Mouse (Mus musculus): ENCODE results near the gene Cab39l. TPM values are rescaled to one million over a fixed set of nuclear protein-coding genes. Genes with fewer than 3 reads are reported as not detected.
A peak's percentile ranks its signal among the peaks of the same experiment; 100 is the strongest.

Gene Cab39l
- polyA plus RNA-seq, 1 experiment from 2014 or later = 47.7 TPM

- H3K27me3 ChIP-seq (ENCODE audit: control insufficient read depth, insufficient read depth, low read length) = no peaks in the 10 kb centered on the region
- no peak overlapping the region for H3K27ac ChIP-seq (ENCODE audit: low read depth, low read length)
- H3K4me3 ChIP-seq (ENCODE audit: low read depth, low read length) = no peak overlapping the region
- WGBS = 87% methylated on average over 7 of the region's 7 CpGs
- no peak for ATAC-seq (ENCODE audit: low FRiP score)
- no peak for DNase-seq (ENCODE audit: low spot score)
- H3K36me3 ChIP-seq (ENCODE audit: control insufficient read depth, insufficient read depth, low read length) = no peaks in the 10 kb centered on the region
- H3K9ac ChIP-seq (ENCODE audit: low read depth, low read length) = no peak overlapping the region
- H3K4me1 ChIP-seq (replicated peaks; ENCODE audit: control insufficient read depth, insufficient read depth, low read length) = 0 out of 2 replicates have a peak, but pooled peaks cover 2% of the 10 kb centered on the region
- H3K9me3 ChIP-seq (ENCODE audit: control insufficient read depth, low read length) = no peaks in the 10 kb centered on the region
- H3K4me2 ChIP-seq (replicated peaks; ENCODE audit: low read depth, low read length) = no peak overlapping the region
Observed at GRCm38 (mm10) chr14:59546162-59546880, 105.5 kb downstream of the Cab39l start.

GRCm38 (mm10) chr14:59547530-59547929 is 106.8 kb downstream of the Cab39l start:
- no peaks in the 10 kb centered on the region for H3K36me3 ChIP-seq (ENCODE audit: control insufficient read depth, insufficient read depth, low read length)
- DNase-seq (ENCODE audit: low spot score) (no peak), ATAC-seq (ENCODE audit: low FRiP score) (no peak)
- H3K9me3 ChIP-seq (ENCODE audit: control insufficient read depth, low read length) = no peaks in the 10 kb centered on the region
- no peaks in the 10 kb centered on the region for H3K27me3 ChIP-seq (ENCODE audit: control insufficient read depth, insufficient read depth, low read length)
- no peak overlapping the region for H3K27ac ChIP-seq (ENCODE audit: low read depth, low read length)
- no peak overlapping the region for H3K9ac ChIP-seq (ENCODE audit: low read depth, low read length)
- 48% methylated on average over 5 of the region's 5 CpGs for WGBS
- H3K4me2 ChIP-seq (replicated peaks; ENCODE audit: low read depth, low read length) = no peak overlapping the region
- 0 out of 2 replicates have a peak, but pooled peaks cover 2% of the 10 kb centered on the region for H3K4me1 ChIP-seq (replicated peaks; ENCODE audit: control insufficient read depth, insufficient read depth, low read length)
- no peak overlapping the region for H3K4me3 ChIP-seq (ENCODE audit: low read depth, low read length)

- Histone ChIP-seq H3K4me3 (ENCODE audit: low read depth, low read length) (no peak overlapping the region), H3K9ac (ENCODE audit: low read depth, low read length) (no peak overlapping the region), H3K36me3 (ENCODE audit: control insufficient read depth, insufficient read depth, low read length) (no peaks in the 10 kb centered on the region), H3K4me1 (replicated peaks; ENCODE audit: control insufficient read depth, insufficient read depth, low read length) (0 out of 2 replicates have a peak, but pooled peaks cover 2% of the 10 kb centered on the region), H3K27me3 (ENCODE audit: control insufficient read depth, insufficient read depth, low read length) (no peaks in the 10 kb centered on the region), H3K9me3 (ENCODE audit: control insufficient read depth, low read length) (no peaks in the 10 kb centered on the region), H3K4me2 (replicated peaks; ENCODE audit: low read depth, low read length) (no peak overlapping the region), H3K27ac (ENCODE audit: low read depth, low read length) (no peak overlapping the region)
- WGBS = 72% methylated on average over 2 of the region's 2 CpGs
- DNase-seq (ENCODE audit: low spot score) (no peak), ATAC-seq (ENCODE audit: low FRiP score) (no peak)
Observed at GRCm38 (mm10) chr14:59548532-59548931, 107.8 kb downstream of the Cab39l start.

DNA sequence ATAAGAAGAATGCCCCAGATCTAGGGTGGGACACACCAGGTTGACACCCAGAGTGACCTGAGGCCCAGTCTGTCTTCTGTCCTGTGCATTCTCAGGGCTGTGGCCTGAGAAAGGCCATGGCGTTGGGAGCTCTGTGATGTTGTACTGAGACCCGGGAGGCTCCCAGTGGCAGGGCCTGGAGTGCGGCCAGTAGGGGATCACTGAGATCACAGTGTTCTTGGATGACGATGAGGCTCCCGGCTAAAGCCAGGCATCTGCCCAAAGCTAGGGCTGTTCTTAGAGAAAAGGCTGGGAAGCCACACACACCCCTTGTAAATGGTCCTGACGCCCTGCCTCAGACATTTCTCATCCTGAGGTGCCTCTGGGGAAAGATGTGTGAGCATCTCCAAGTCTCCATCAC is 108.3 kb downstream of the Cab39l start:
- ATAC-seq (ENCODE audit: low FRiP score) = no peak
- Histone ChIP-seq H3K27ac (ENCODE audit: low read depth, low read length) (no peak overlapping the region), H3K4me3 (ENCODE audit: low read depth, low read length) (no peak overlapping the region), H3K9me3 (ENCODE audit: control insufficient read depth, low read length) (no peaks in the 10 kb centered on the region), H3K36me3 (ENCODE audit: control insufficient read depth, insufficient read depth, low read length) (no peaks in the 10 kb centered on the region), H3K27me3 (ENCODE audit: control insufficient read depth, insufficient read depth, low read length) (no peaks in the 10 kb centered on the region), H3K4me1 (replicated peaks; ENCODE audit: control insufficient read depth, insufficient read depth, low read length) (0 out of 2 replicates have a peak, but pooled peaks cover 2% of the 10 kb centered on the region), H3K4me2 (replicated peaks; ENCODE audit: low read depth, low read length) (no peak overlapping the region), H3K9ac (ENCODE audit: low read depth, low read length) (no peak overlapping the region)
- DNase-seq (ENCODE audit: low spot score) = no peak
- WGBS = 82% methylated on average over 6 of the region's 6 CpGs

DNA sequence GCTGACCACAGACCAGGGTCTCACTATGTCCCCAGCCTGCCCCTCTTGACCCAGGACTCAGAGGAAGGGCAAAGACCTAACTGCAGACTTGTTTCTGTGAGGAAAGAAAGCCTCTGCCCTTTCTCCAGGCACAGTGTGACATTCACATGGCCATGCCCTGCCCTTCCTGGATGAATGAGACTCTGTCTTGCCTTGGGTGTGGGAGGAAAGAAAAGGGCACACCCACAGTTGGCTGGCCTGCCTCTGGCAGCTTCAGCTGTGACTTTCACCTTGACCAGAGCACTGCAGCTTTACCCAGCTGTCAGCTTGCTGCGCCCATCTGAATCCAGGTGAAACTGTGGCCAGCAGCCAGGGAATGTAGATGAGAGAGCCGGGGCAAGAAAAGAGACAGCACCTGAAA is 110.1 kb downstream of the Cab39l start:
- ATAC-seq (ENCODE audit: low FRiP score) = no peak
- no peaks in the 10 kb centered on the region for H3K36me3 ChIP-seq (ENCODE audit: control insufficient read depth, insufficient read depth, low read length)
- H3K9ac ChIP-seq (ENCODE audit: low read depth, low read length) = no peak overlapping the region
- no peak overlapping the region for H3K27ac ChIP-seq (ENCODE audit: low read depth, low read length)
- no peaks in the 10 kb centered on the region for H3K9me3 ChIP-seq (ENCODE audit: control insufficient read depth, low read length)
- H3K4me2 ChIP-seq (replicated peaks; ENCODE audit: low read depth, low read length) = no peak overlapping the region
- no peak overlapping the region for H3K4me3 ChIP-seq (ENCODE audit: low read depth, low read length)
- H3K4me1 ChIP-seq (replicated peaks; ENCODE audit: control insufficient read depth, insufficient read depth, low read length) = 0 out of 2 replicates have a peak, but pooled peaks cover 2% of the 10 kb centered on the region
- DNase-seq (ENCODE audit: low spot score) = no peak
- no peaks in the 10 kb centered on the region for H3K27me3 ChIP-seq (ENCODE audit: control insufficient read depth, insufficient read depth, low read length)
- 85% methylated on average over 2 of the region's 2 CpGs for WGBS

GRCm38 (mm10) chr14:59551956-59552355 is 111.2 kb downstream of the Cab39l start:
- ATAC-seq (ENCODE audit: low FRiP score) = no peak
- no peaks in the 10 kb centered on the region for H3K27me3 ChIP-seq (ENCODE audit: control insufficient read depth, insufficient read depth, low read length)
- no peak overlapping the region for H3K27ac ChIP-seq (ENCODE audit: low read depth, low read length)
- DNase-seq (ENCODE audit: low spot score) = no peak
- no peak overlapping the region for H3K9ac ChIP-seq (ENCODE audit: low read depth, low read length)
- no peaks in the 10 kb centered on the region for H3K9me3 ChIP-seq (ENCODE audit: control insufficient read depth, low read length)
- H3K36me3 ChIP-seq (ENCODE audit: control insufficient read depth, insufficient read depth, low read length) = no peaks in the 10 kb centered on the region
- H3K4me2 ChIP-seq (replicated peaks; ENCODE audit: low read depth, low read length) = no peak overlapping the region
- H3K4me1 ChIP-seq (replicated peaks; ENCODE audit: control insufficient read depth, insufficient read depth, low read length) = no peaks in the 10 kb centered on the region
- 65% methylated on average over 8 of the region's 8 CpGs for WGBS
- H3K4me3 ChIP-seq (ENCODE audit: low read depth, low read length) = no peak overlapping the region

GRCm38 (mm10) chr14:59554025-59554424 is 113.3 kb downstream of the Cab39l start:
- DNase-seq (ENCODE audit: low spot score) = no peak
- Histone ChIP-seq H3K27ac (ENCODE audit: low read depth, low read length) (no peak overlapping the region), H3K9me3 (ENCODE audit: control insufficient read depth, low read length) (no peaks in the 10 kb centered on the region), H3K9ac (ENCODE audit: low read depth, low read length) (no peak overlapping the region), H3K4me3 (ENCODE audit: low read depth, low read length) (no peak overlapping the region), H3K27me3 (ENCODE audit: control insufficient read depth, insufficient read depth, low read length) (no peaks in the 10 kb centered on the region), H3K4me2 (replicated peaks; ENCODE audit: low read depth, low read length) (no peak overlapping the region), H3K36me3 (ENCODE audit: control insufficient read depth, insufficient read depth, low read length) (no peaks in the 10 kb centered on the region), H3K4me1 (replicated peaks; ENCODE audit: control insufficient read depth, insufficient read depth, low read length) (no peaks in the 10 kb centered on the region)
- 74% methylated on average over 5 of the region's 5 CpGs for WGBS
- ATAC-seq (ENCODE audit: low FRiP score) = no peak

DNA sequence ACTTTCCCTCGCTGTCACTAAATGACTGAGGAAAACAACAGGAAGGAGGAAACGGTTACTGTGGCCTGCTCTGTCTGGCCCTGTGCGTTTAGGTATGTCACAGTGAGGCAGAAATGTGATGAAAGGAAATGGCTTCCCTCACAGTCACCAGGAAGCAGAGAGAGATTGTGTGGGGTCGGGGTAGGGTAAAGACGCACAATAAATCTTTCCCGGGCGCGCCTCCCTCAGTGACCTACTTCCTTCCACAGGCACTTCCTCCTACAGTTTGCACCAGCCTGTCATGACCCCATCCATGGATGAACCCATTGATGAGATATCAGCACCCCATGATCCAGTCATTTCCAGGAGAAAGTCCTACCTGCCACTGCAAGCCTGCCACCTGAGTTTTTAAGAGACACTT is 114.2 kb downstream of the Cab39l start:
- Histone ChIP-seq H3K36me3 (ENCODE audit: control insufficient read depth, insufficient read depth, low read length) (no peaks in the 10 kb centered on the region), H3K9ac (ENCODE audit: low read depth, low read length) (no peak overlapping the region), H3K27me3 (ENCODE audit: control insufficient read depth, insufficient read depth, low read length) (no peaks in the 10 kb centered on the region), H3K9me3 (ENCODE audit: control insufficient read depth, low read length) (no peaks in the 10 kb centered on the region), H3K4me1 (replicated peaks; ENCODE audit: control insufficient read depth, insufficient read depth, low read length) (no peaks in the 10 kb centered on the region), H3K4me3 (ENCODE audit: low read depth, low read length) (no peak overlapping the region), H3K27ac (ENCODE audit: low read depth, low read length) (no peak overlapping the region), H3K4me2 (replicated peaks; ENCODE audit: low read depth, low read length) (no peak overlapping the region)
- DNase-seq (ENCODE audit: low spot score) (no peak), ATAC-seq (ENCODE audit: low FRiP score) (no peak)
- WGBS = 88% methylated on average over 8 of the region's 8 CpGs

DNA sequence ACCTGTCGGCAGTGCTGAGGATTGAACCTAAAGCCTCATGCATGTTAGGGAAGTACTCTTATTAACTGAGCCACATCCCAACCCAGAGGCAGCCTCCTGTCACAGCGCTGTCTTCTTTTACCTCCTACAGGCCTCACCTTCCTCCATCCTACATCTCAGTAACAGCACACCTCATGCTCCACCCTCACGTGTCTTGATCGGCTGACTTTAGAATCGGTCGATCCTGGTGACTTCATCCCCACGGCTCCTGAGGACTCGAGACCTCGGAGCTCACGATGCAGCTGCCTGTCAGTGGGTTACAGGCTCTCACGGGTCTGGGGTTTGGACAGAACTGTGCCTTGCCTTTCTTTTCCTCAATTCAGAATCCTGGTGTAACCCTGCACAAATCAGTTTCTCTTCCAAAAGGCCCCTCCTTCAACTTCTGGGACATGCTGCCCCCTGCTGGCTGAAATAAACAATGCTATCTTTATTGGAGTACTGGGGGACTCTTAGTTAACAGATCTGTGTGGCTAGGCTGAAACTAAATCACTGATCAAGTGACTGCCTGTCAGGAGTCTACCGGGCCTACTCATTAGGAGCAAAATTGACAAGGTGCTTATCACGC is 115.3 kb downstream of the Cab39l start:
- no peak for ATAC-seq (ENCODE audit: low FRiP score)
- Histone ChIP-seq H3K9ac (ENCODE audit: low read depth, low read length) (no peak overlapping the region), H3K4me2 (replicated peaks; ENCODE audit: low read depth, low read length) (no peak overlapping the region), H3K4me3 (ENCODE audit: low read depth, low read length) (no peak overlapping the region), H3K27me3 (ENCODE audit: control insufficient read depth, insufficient read depth, low read length) (no peaks in the 10 kb centered on the region), H3K36me3 (ENCODE audit: control insufficient read depth, insufficient read depth, low read length) (no peaks in the 10 kb centered on the region), H3K9me3 (ENCODE audit: control insufficient read depth, low read length) (no peaks in the 10 kb centered on the region), H3K4me1 (replicated peaks; ENCODE audit: control insufficient read depth, insufficient read depth, low read length) (no peaks in the 10 kb centered on the region), H3K27ac (ENCODE audit: low read depth, low read length) (no peak overlapping the region)
- 59% methylated on average over 13 of the region's 13 CpGs for WGBS
- DNase-seq (ENCODE audit: low spot score) = peak; percentile 88

Measured in hindbrain, embryonic 11.5 days (tissue).